Mouse (Mus musculus) spleen, adult 2 months (tissue): ENCODE measurements around the gene Arid1b. TPM values are rescaled to one million over a fixed set of nuclear protein-coding genes. Genes with fewer than 3 reads are reported as not detected.

Experiments
- DNase-seq, 2 experiments: peaks; one replicate each; pipeline versions ENCODE4 v3.0.0 to v3.0.0-alpha.2; 2012 to 2021; ENCODE audit warnings: low spot score in 2 of 2, low read depth in 1 of 2
- H3K27ac ChIP-seq: fragments of 200-500 bp; 2 replicates; pipeline ENCODE4 v1.5.1; 2012; ENCODE audit warnings: low read length, inconsistent platforms; ENCODE audit not compliant: insufficient read depth
- H3K27me3 ChIP-seq: fragments of 200-500 bp; 2 replicates; pipeline ENCODE4 v1.6.1; 2012; ENCODE audit warnings: mild to moderate bottlenecking, moderate library complexity, low read length, inconsistent platforms; ENCODE audit not compliant: control insufficient read depth, insufficient read depth
- H3K36me3 ChIP-seq: fragments of 200-500 bp; 2 replicates; pipeline ENCODE4 v1.6.1; 2012; ENCODE audit warnings: mild to moderate bottlenecking, low read length, inconsistent platforms; ENCODE audit not compliant: control insufficient read depth, insufficient read depth
- H3K4me1 ChIP-seq: fragments of 200-500 bp; 2 replicates; pipeline ENCODE4 v1.6.1; 2011; ENCODE audit warnings: inconsistent platforms; ENCODE audit not compliant: control insufficient read depth, insufficient read depth, insufficient read length
- H3K4me3 ChIP-seq: fragments of 200-500 bp; 2 replicates; pipeline ENCODE4 v1.5.1; 2011; ENCODE audit warnings: mild to moderate bottlenecking, inconsistent platforms; ENCODE audit not compliant: insufficient read depth, insufficient read length; ENCODE audit errors: extremely low read depth
- CTCF ChIP-seq: fragments of 200-500 bp; IDR thresholded peaks from 2 replicates; pipeline ENCODE4 v1.5.1; 2011; ENCODE audit warnings: mild to moderate bottlenecking, inconsistent platforms; ENCODE audit not compliant: insufficient read depth, insufficient read length, insufficient replicate concordance; ENCODE audit errors: extremely low read depth
- POLR2A ChIP-seq: fragments of 200-500 bp; IDR thresholded peaks from 2 replicates; pipeline ENCODE4 v1.6.1; 2011; ENCODE audit warnings: low read depth, low read length, inconsistent platforms
- WGBS: fragments of 180-500 bp; shearing (Covaris S2); methylation state at CpG from one replicate; pipeline ENCODE4 v1.1.7; 2018; 5-methylcytosine and 5-hydroxymethylcytosine counted together
- polyA plus RNA-seq: library from polyadenylated mRNA; depleted of rRNA; stranded (reverse); fragments of >200 nt; gene quantifications from 2 replicates; pipeline ENCODE4 v1.2.3, GENCODE M21; 2012

Gene Arid1b
- polyA plus RNA-seq, 1 experiment = 53.5 TPM

- Histone ChIP-seq H3K4me1 (no peaks in the 10 kb centered on the region), H3K36me3 (peaks cover 5% of the 10 kb centered on the region; the same call in 1 of the 2 replicates), H3K4me3 (no peak overlapping the region), H3K27me3 (no peaks in the 10 kb centered on the region), H3K27ac (no peak overlapping the region)
- 85% methylated on average over 17 of the region's 17 CpGs for WGBS
- no peak for TF ChIP-seq POLR2A
- TF ChIP-seq CTCF = no peak
- DNase-seq = no peak
Observed at GRCm38 (mm10) chr17:5277137-5277871, 283.2 kb downstream of the Arid1b start.

GRCm38 (mm10) chr17:5280499-5281053 lies 286.4 kb downstream of the Arid1b start:
- peaks cover 10% of the 10 kb centered on the region for H3K36me3 ChIP-seq
- no peaks in the 10 kb centered on the region for H3K27me3 ChIP-seq
- TF ChIP-seq CTCF = no peak
- no peaks in the 10 kb centered on the region; the same call in 1 of the 2 replicates for H3K4me1 ChIP-seq
- H3K27ac ChIP-seq = no peak overlapping the region
- H3K4me3 ChIP-seq = no peak overlapping the region
- WGBS = 88% methylated on average over 4 of the region's 4 CpGs
- DNase-seq = no peak

DNA sequence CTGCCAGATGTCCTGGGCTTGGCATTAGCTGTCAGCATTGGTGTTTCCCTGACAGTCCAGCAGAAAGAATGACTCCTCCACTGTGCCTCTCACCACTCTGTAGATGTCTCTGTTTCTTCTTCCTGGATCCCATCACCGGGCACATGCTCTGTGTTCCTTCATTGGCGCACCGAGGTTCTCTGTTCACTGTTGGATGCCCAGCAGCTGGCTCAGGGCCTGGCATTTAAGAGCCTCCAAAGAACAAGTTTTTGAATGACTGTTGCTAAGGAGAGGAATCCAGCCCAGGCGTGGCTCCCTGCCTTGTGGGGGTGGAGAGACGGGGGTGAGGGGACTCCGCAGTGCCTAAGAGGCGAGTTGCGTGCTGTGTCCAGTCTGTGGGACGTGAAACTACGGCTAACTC lies 290.7 kb downstream of the Arid1b start:
- Histone ChIP-seq H3K27me3 (no peaks in the 10 kb centered on the region), H3K4me1 (no peaks in the 10 kb centered on the region; the same call in 1 of the 2 replicates), H3K36me3 (peaks cover 8% of the 10 kb centered on the region), H3K4me3 (no peak overlapping the region), H3K27ac (no peak overlapping the region)
- TF ChIP-seq POLR2A (no peak), CTCF (no peak)
- 92% methylated on average over 10 of the region's 10 CpGs for WGBS
- no peak for DNase-seq

DNA sequence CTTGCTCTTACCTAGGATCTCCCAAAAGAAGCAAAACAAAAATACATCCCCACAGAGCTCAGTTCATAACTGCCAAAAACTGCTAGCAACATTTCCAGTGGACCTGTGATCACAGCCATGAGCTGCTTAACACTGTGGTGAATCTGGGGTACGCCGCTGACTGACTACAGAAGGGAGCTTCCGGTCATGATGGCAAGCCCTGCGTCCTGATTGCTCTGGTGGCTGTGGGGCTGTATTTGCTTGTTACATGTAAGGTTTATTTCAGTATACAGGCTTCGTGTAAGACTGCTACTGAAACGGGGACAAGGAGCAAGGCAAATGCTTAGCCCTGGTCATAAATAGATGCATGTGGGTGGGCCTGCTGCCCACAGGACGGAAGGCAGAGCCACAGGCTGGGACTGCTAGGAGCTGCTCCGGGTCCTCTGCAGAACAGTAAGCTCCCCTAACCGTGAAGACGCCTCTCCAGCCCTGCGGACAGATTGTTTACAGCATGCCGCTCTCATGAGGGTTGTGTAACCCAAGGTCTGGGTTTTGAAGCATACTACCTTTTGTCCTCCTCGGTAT lies 291.8 kb downstream of the Arid1b start:
- no peaks in the 10 kb centered on the region; the same call in 1 of the 2 replicates for H3K4me1 ChIP-seq
- WGBS = 57% methylated on average over 13 of the region's 13 CpGs
- H3K27ac ChIP-seq = no peak overlapping the region; the same call in 1 of the 2 replicates
- H3K4me3 ChIP-seq = no peak overlapping the region
- TF ChIP-seq CTCF (no peak), POLR2A (no peak)
- H3K36me3 ChIP-seq = peaks cover 10% of the 10 kb centered on the region
- no peaks in the 10 kb centered on the region for H3K27me3 ChIP-seq
- no peak for DNase-seq

- 86% methylated on average over 15 of the region's 15 CpGs for WGBS
- no peaks in the 10 kb centered on the region; the same call in 1 of the 2 replicates for H3K4me1 ChIP-seq
Observed at GRCm38 (mm10) chr17:5286571-5287209, 292.6 kb downstream of the Arid1b start.

DNA sequence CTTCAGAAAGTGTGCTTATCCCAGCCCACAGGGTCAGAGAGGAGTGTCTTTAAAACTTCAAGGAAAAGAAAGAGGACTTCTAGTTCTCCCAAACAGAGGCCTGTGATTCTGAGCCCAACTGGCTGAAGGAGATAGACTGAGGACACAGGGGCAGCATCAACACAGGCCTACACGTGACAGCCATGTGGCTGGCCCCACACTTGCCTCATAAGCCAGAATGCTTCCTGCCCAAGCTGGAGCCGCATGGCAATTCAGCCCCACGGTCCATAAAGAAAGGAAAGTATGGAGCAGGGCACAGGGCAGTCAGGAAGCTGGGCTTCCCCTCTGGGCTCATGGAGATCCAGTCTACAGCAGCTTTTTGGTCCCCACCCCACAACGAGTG lies 293.1 kb downstream of the Arid1b start:
- Histone ChIP-seq H3K36me3 (peaks cover 16% of the 10 kb centered on the region), H3K4me1 (no peaks in the 10 kb centered on the region; the same call in 1 of the 2 replicates), H3K27ac (no peak overlapping the region), H3K27me3 (no peaks in the 10 kb centered on the region), H3K4me3 (no peak overlapping the region)
- no peak for DNase-seq
- WGBS = 62% methylated on average over 4 of the region's 4 CpGs
- no peak for TF ChIP-seq CTCF
- no peak for TF ChIP-seq POLR2A

More at GRCm38 (mm10) chr17:5286571-5287209, 292.6 kb downstream of the Arid1b start:
- no peak for DNase-seq
- H3K4me3 ChIP-seq = no peak overlapping the region
- TF ChIP-seq POLR2A (no peak), CTCF (no peak)
- peaks cover 16% of the 10 kb centered on the region for H3K36me3 ChIP-seq
- no peaks in the 10 kb centered on the region for H3K27me3 ChIP-seq
- no peak overlapping the region for H3K27ac ChIP-seq
